21 mouse cellular contexts compared by ENCODE assay signal in the genomic region with DNA sequence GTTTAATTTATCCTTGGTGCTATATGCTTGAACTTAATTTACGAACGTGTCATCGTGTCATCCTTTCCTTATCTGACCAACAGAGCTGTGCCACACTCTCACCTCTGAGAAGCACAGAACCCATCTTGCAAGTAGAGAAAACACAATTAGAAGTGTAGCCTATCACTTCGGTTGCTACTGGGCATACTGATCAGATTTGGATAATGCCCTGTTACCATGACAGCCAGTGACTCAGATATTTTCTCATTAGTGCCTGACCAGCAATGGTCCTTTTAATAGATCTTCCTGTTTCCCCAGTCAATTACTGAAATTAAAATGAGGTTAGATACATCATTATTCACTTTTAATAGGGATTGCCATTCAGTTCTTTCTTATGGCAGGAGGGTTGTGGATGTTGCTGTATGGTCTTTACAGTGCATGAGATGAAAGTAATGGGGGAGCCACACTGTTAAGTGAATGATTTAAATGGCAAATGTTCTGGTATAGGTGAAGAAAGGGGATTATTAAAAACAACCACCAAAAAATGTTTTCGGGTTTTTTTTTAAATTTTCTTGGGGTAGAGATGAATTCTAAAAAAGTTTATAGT.
A peak's percentile ranks its signal among the peaks of the same experiment; 100 is the strongest.
DNase-seq lines count a peak whose midpoint lies in the region; ATAC-seq and TF ChIP-seq lines count a peak whose summit lies in the region.
"Had no signal": no experiment of that assay in that cellular context is flagged by ENCODE, and none has a peak within 500 bp of the region (broad histone marks: within the 10 kb centered on the region; RNA-seq: fewer than 3 reads in every experiment).

No protein-coding gene starts in this region.

- 53% methylated on average over 5 of the region's 5 CpGs for WGBS in forebrain, embryonic 12.5 days
- 34% methylated on average over 5 of the region's 5 CpGs for WGBS in forebrain, postnatal 0 days
- 66% methylated on average over 5 of the region's 5 CpGs for WGBS in midbrain, embryonic 12.5 days
- 81% methylated on average over 5 of the region's 5 CpGs for WGBS in midbrain, embryonic 10.5 days
- WGBS in forebrain, embryonic 13.5 days = 47% methylated on average over 5 of the region's 5 CpGs
- 60% methylated on average over 5 of the region's 5 CpGs for WGBS in midbrain, embryonic 16.5 days

- no peaks in the 10 kb centered on the region for H3K36me3 ChIP-seq in forebrain, embryonic 12.5 days (replicated peaks)
- H3K36me3 ChIP-seq in forebrain, postnatal 0 days (ENCODE audit: insufficient read depth) = no peaks in the 10 kb centered on the region
- H3K36me3 ChIP-seq in midbrain, embryonic 12.5 days = no peaks in the 10 kb centered on the region
- H3K36me3 ChIP-seq in midbrain, embryonic 10.5 days = no peaks in the 10 kb centered on the region
- no peaks in the 10 kb centered on the region for H3K36me3 ChIP-seq in forebrain, embryonic 13.5 days (ENCODE audit: poor library complexity, severe bottlenecking)
- no peaks in the 10 kb centered on the region for H3K36me3 ChIP-seq in midbrain, embryonic 16.5 days (ENCODE audit: control insufficient read depth, insufficient read depth, low read length)
- H3K36me3 ChIP-seq: embryonic facial prominence, embryonic 10.5 days; G1E; limb, embryonic 13.5 days; liver, embryonic 13.5 days had no signal

- H3K27me3 ChIP-seq in forebrain, embryonic 12.5 days = no peaks in the 10 kb centered on the region
- no peaks in the 10 kb centered on the region for H3K27me3 ChIP-seq in forebrain, postnatal 0 days (ENCODE audit: insufficient read depth, low read length)
- no peaks in the 10 kb centered on the region for H3K27me3 ChIP-seq in midbrain, embryonic 12.5 days
- H3K27me3 ChIP-seq in midbrain, embryonic 10.5 days (ENCODE audit: low read depth, poor library complexity, severe bottlenecking) = no peaks in the 10 kb centered on the region
- H3K27me3 ChIP-seq in forebrain, embryonic 13.5 days = no peaks in the 10 kb centered on the region
- H3K27me3 ChIP-seq in midbrain, embryonic 16.5 days (ENCODE audit: control insufficient read depth, insufficient read depth, low read depth, low read length) = no peaks in the 10 kb centered on the region
- H3K27me3 ChIP-seq: limb, embryonic 13.5 days; liver, embryonic 13.5 days had no signal

- TF ChIP-seq CTCF in forebrain, postnatal 0 days (IDR thresholded peaks at IDR 0.05; ENCODE audit: low read depth) = no peak

- no peak overlapping the region for H3K4me2 ChIP-seq in forebrain, embryonic 12.5 days
- no peak overlapping the region for H3K4me2 ChIP-seq in forebrain, postnatal 0 days (ENCODE audit: low read depth)
- no peak overlapping the region for H3K4me2 ChIP-seq in midbrain, embryonic 12.5 days (replicated peaks)
- H3K4me2 ChIP-seq in forebrain, embryonic 13.5 days = no peak overlapping the region
- no peak overlapping the region for H3K4me2 ChIP-seq in midbrain, embryonic 16.5 days (ENCODE audit: low read length)
- H3K4me2 ChIP-seq: limb, embryonic 13.5 days; liver, embryonic 13.5 days; lung, embryonic 14.5 days had no signal

- peak; percentile 87 for ATAC-seq in forebrain, embryonic 12.5 days (ENCODE audit: low FRiP score)
- no peak for ATAC-seq in forebrain, postnatal 0 days
- peak; percentile 78 for ATAC-seq in midbrain, embryonic 12.5 days (ENCODE audit: low FRiP score, low read depth)
- peak; percentile 87 for ATAC-seq in forebrain, embryonic 13.5 days
- peak; percentile 32; the same call in 1 of the 2 replicates for ATAC-seq in midbrain, embryonic 16.5 days
- ATAC-seq: intestine, embryonic 16.5 days had no signal

- H3K4me3 ChIP-seq in forebrain, embryonic 12.5 days (replicated peaks) = no peak overlapping the region
- H3K4me3 ChIP-seq in forebrain, postnatal 0 days (ENCODE audit: low read depth, low read length) = no peak overlapping the region
- H3K4me3 ChIP-seq in midbrain, embryonic 12.5 days = no peak overlapping the region
- no peak overlapping the region for H3K4me3 ChIP-seq in midbrain, embryonic 10.5 days
- H3K4me3 ChIP-seq in forebrain, embryonic 13.5 days = no peak overlapping the region
- no peak overlapping the region for H3K4me3 ChIP-seq in midbrain, embryonic 16.5 days (ENCODE audit: low read depth, low read length)
- H3K4me3 ChIP-seq: embryonic facial prominence, embryonic 10.5 days; limb, embryonic 13.5 days; liver, embryonic 13.5 days had no signal

- DNase-seq in forebrain, postnatal 0 days = no peak
- no peak for DNase-seq in midbrain, embryonic 10.5 days (ENCODE audit: low spot score)
- no peak for DNase-seq in kidney, adult 9 months
- no peak for DNase-seq in ovary, postnatal 36 days (ENCODE audit: low spot score)
- DNase-seq: adrenal gland, postnatal 14 days; cerebellum, adult 11 months; cerebellum, postnatal 14 days; gastrocnemius, postnatal 25 days; liver, embryonic 13.5 days; lung, embryonic 14.5 days; lung, postnatal 36 days; spleen, adult 18-20 months; thymus, postnatal 36 days had no signal

- H3K9ac ChIP-seq in forebrain, embryonic 12.5 days = no peak overlapping the region
- H3K9ac ChIP-seq in forebrain, postnatal 0 days = no peak overlapping the region
- no peak overlapping the region for H3K9ac ChIP-seq in midbrain, embryonic 12.5 days (replicated peaks)
- H3K9ac ChIP-seq in forebrain, embryonic 13.5 days = no peak overlapping the region
- H3K9ac ChIP-seq in midbrain, embryonic 16.5 days (ENCODE audit: low read depth, low read length) = no peak overlapping the region
- H3K9ac ChIP-seq: limb, embryonic 13.5 days; liver, embryonic 13.5 days; lung, embryonic 14.5 days had no signal

- no peaks in the 10 kb centered on the region for H3K9me3 ChIP-seq in forebrain, embryonic 12.5 days
- H3K9me3 ChIP-seq in forebrain, postnatal 0 days (ENCODE audit: low read length) = no peaks in the 10 kb centered on the region
- H3K9me3 ChIP-seq in midbrain, embryonic 12.5 days = no peaks in the 10 kb centered on the region
- no peaks in the 10 kb centered on the region for H3K9me3 ChIP-seq in midbrain, embryonic 10.5 days (replicated peaks)
- H3K9me3 ChIP-seq in forebrain, embryonic 13.5 days (replicated peaks) = no peaks in the 10 kb centered on the region
- H3K9me3 ChIP-seq in midbrain, embryonic 16.5 days (replicated peaks; ENCODE audit: control insufficient read depth, low read length, poor library complexity, severe bottlenecking) = no peaks in the 10 kb centered on the region; the same call in 1 of the 2 replicates
- H3K9me3 ChIP-seq: embryonic facial prominence, embryonic 10.5 days; G1E; limb, embryonic 13.5 days; liver, embryonic 13.5 days had no signal

- peaks cover 3% of the 10 kb centered on the region; the same call in 1 of the 2 replicates for H3K4me1 ChIP-seq in forebrain, embryonic 12.5 days
- H3K4me1 ChIP-seq in forebrain, postnatal 0 days (ENCODE audit: insufficient read depth) = no peaks in the 10 kb centered on the region; the same call in 1 of the 2 replicates
- H3K4me1 ChIP-seq in midbrain, embryonic 12.5 days = peaks cover 4% of the 10 kb centered on the region
- peaks cover 4% of the 10 kb centered on the region; the same call in 1 of the 2 replicates for H3K4me1 ChIP-seq in midbrain, embryonic 10.5 days
- H3K4me1 ChIP-seq in forebrain, embryonic 13.5 days = peaks cover 15% of the 10 kb centered on the region
- 0 out of 2 replicates have a peak, but pooled peaks cover 3% of the 10 kb centered on the region for H3K4me1 ChIP-seq in midbrain, embryonic 16.5 days (ENCODE audit: control insufficient read depth, insufficient read depth, low read length)
- H3K4me1 ChIP-seq: embryonic facial prominence, embryonic 10.5 days; liver, embryonic 13.5 days had no signal

- no peak overlapping the region for H3K27ac ChIP-seq in forebrain, embryonic 12.5 days
- no peak overlapping the region for H3K27ac ChIP-seq in forebrain, postnatal 0 days (ENCODE audit: low read depth, low read length)
- H3K27ac ChIP-seq in midbrain, embryonic 12.5 days (replicated peaks) = no peak overlapping the region
- H3K27ac ChIP-seq in midbrain, embryonic 10.5 days (replicated peaks) = no peak overlapping the region
- H3K27ac ChIP-seq in forebrain, embryonic 13.5 days = no peak overlapping the region
- H3K27ac ChIP-seq in midbrain, embryonic 16.5 days (ENCODE audit: low read length) = no peak overlapping the region
- H3K27ac ChIP-seq: embryonic facial prominence, embryonic 10.5 days; limb, embryonic 13.5 days; liver, embryonic 13.5 days had no signal
